Mouse (Mus musculus): ENCODE measurements around the gene Palld.

Palld gene

GRCm38 (mm10) chr8:61587731-61588130, 314.8 kb downstream of the Palld start:
- no peak for DNase-seq (ENCODE audit: low spot score)

- no peak for DNase-seq (ENCODE audit: low spot score)
Observed at GRCm38 (mm10) chr8:61586529-61586928, 316.0 kb downstream of the Palld start.

- DNase-seq (ENCODE audit: low spot score), result no peak
Observed at GRCm38 (mm10) chr8:61585746-61586145, 316.7 kb downstream of the Palld start.

- DNase-seq (ENCODE audit: low spot score), result no peak
Observed at GRCm38 (mm10) chr8:61584714-61585383, 317.6 kb downstream of the Palld start.

GRCm38 (mm10) chr8:61582547-61582946, 319.9 kb downstream of the Palld start:
- no peak for DNase-seq (ENCODE audit: low spot score)

GRCm38 (mm10) chr8:61581259-61581658, 321.2 kb downstream of the Palld start:
- DNase-seq (ENCODE audit: low spot score), result no peak

GRCm38 (mm10) chr8:61579831-61580230, 322.7 kb downstream of the Palld start:
- no peak for DNase-seq (ENCODE audit: low spot score)

- DNase-seq (ENCODE audit: low spot score), result no peak
Observed at GRCm38 (mm10) chr8:61578754-61579153, 323.7 kb downstream of the Palld start.

- no peak for DNase-seq (ENCODE audit: low spot score)
Observed at GRCm38 (mm10) chr8:61575096-61575653, 327.3 kb downstream of the Palld start.

GRCm38 (mm10) chr8:61574526-61574925, 328.0 kb downstream of the Palld start:
- no peak for DNase-seq (ENCODE audit: low spot score)

GRCm38 (mm10) chr8:61573179-61573937, 329.1 kb downstream of the Palld start:
- no peak for DNase-seq (ENCODE audit: low spot score)

- no peak for DNase-seq (ENCODE audit: low spot score)
Observed at GRCm38 (mm10) chr8:61572697-61573096, 329.8 kb downstream of the Palld start.

GRCm38 (mm10) chr8:61570637-61571036, 331.9 kb downstream of the Palld start:
- DNase-seq (ENCODE audit: low spot score), result no peak

GRCm38 (mm10) chr8:61569721-61570120, 332.8 kb downstream of the Palld start:
- DNase-seq (ENCODE audit: low spot score), result no peak

GRCm38 (mm10) chr8:61569211-61569610, 333.3 kb downstream of the Palld start:
- no peak for DNase-seq (ENCODE audit: low spot score)

- DNase-seq (ENCODE audit: low spot score), result no peak
Observed at GRCm38 (mm10) chr8:61563378-61563777, 339.1 kb downstream of the Palld start.

- DNase-seq (ENCODE audit: low spot score), result no peak
Observed at GRCm38 (mm10) chr8:61562626-61563025, 339.9 kb downstream of the Palld start.

GRCm38 (mm10) chr8:61561220-61561619, 341.3 kb downstream of the Palld start:
- DNase-seq (ENCODE audit: low spot score), result no peak

GRCm38 (mm10) chr8:61559979-61560378, 342.5 kb downstream of the Palld start:
- no peak for DNase-seq (ENCODE audit: low spot score)

GRCm38 (mm10) chr8:61559450-61559849, 343.0 kb downstream of the Palld start:
- DNase-seq (ENCODE audit: low spot score), result no peak

GRCm38 (mm10) chr8:61558051-61558846, 344.2 kb downstream of the Palld start:
- no peak for DNase-seq (ENCODE audit: low spot score)

- DNase-seq (ENCODE audit: low spot score), result no peak
Observed at GRCm38 (mm10) chr8:61557036-61557435, 345.5 kb downstream of the Palld start.

Data from spleen, adult 12 weeks (tissue).